Mouse (Mus musculus): ENCODE measurements at regions not wholly inside any gene's neighbourhood (a gene's known extent, or its start where the extent isn't known, plus 50 kb on each side); places are given as distances from the start of the nearest gene placed in this dataset.

- no peak for DNase-seq (ENCODE audit: low spot score in 2 of 2)
Observed at GRCm38 (mm10) chr3:144324974-144325373, 120.0 kb upstream of the Lmo4 start.

DNA sequence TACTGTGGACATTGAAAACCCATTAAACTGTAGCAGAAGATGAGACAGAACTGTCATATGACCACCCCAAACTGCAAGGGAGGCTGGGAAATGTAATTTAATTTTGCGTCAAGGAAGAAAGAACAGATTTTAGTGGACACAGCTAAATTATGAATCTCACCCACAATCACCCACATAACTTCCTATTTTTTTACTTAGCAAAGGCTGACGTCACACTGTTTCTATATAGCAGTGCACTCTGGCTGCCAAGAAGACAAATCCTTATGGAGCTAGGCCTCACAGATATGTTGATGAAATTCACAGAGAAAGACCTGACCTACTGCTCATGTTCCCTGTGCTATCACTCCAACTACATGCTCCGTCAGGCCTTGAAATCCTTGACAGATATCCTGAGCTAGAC, 118.5 kb upstream of the Lmo4 start:
- DNase-seq (ENCODE audit: low spot score in 2 of 2), result no peak

DNA sequence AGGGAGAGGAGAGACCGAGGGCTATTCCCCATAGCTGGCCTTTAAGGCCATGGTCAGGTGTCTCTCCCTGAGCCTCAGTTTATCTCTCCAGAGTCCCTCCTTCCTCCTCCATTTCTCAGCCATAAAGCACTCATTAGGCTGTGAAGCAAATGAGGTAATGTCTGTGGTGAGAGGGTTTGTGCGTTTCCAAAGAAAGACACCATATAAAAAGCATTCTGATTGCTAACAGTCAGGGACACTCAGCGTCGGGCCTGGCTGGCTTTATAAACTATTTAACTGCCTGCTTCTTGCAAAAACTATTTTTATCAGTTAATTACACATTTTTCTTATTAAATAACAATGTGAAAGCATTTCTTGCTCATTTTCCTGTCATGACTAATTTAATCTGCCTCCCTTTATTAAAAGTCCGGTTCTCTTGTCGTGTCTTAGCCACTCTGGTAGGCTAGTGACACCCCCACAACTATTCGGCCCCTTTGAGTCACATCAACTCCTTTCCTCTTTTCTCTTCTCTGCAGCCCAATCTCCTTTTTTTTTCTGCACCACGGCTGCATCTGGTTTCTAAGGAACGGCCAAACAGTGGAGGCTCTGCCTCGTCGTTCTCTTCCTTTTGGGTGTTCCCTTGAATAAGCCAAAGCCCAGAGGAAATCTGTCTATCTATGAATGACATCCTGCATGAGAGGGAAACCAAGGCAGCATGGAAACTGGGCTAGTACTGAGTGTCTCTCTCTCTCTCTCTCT, 114.6 kb upstream of the Lmo4 start:
- no peak for DNase-seq (ENCODE audit: low spot score in 2 of 2)

GRCm38 (mm10) chr3:144318761-144319467, 113.9 kb upstream of the Lmo4 start:
- no peak for DNase-seq (ENCODE audit: low spot score in 2 of 2)

- DNase-seq (ENCODE audit: low spot score in 2 of 2), result no peak
Observed at GRCm38 (mm10) chr3:144310748-144311147, 105.7 kb upstream of the Lmo4 start.

DNA sequence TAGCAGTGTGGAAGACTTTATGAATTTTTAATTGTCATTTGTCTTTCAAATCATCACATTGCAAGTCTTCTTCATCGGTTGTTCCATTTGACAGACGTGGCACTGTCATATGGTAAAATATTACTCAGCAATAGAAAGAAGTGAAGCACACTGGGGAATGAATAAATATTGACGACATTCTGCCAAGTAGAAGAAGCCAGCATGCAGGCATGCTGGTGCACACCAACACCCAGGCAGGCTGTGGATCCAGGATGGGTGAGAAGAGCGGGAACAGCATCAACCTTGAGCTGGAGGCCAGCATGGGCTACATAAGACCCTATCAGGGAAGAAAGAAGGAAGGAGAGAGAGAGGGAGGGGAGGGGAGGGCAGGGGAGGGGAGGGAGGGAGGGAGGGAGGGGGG, 103.6 kb upstream of the Lmo4 start:
- DNase-seq (ENCODE audit: low spot score in 2 of 2), result no peak

GRCm38 (mm10) chr3:144307557-144307956, 102.5 kb upstream of the Lmo4 start:
- no peak for DNase-seq (ENCODE audit: low spot score in 2 of 2)

DNA sequence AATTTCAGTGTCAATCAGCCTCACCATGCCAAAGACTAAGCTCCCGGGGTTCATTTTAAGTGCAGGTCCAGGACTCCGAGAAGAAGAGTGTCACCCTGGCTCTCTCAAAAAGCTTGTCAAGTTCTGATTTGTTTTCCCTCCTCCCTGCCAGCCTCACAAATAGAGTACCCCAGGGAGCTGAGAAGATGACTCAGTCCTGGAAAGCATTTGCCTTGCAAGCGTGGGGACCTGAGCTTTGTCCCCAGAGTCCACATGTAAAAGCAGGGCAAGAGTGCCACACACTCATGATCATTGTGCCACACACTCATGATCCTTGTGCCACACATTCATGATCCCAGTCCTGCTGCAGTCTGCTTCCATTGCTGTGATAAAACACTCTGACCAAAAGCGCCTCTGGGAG, 100.4 kb upstream of the Lmo4 start:
- no peak for DNase-seq (ENCODE audit: low spot score in 2 of 2)

- no peak for DNase-seq (ENCODE audit: low spot score in 2 of 2)
Observed at GRCm38 (mm10) chr3:144304924-144305323, 99.9 kb upstream of the Lmo4 start.

DNA sequence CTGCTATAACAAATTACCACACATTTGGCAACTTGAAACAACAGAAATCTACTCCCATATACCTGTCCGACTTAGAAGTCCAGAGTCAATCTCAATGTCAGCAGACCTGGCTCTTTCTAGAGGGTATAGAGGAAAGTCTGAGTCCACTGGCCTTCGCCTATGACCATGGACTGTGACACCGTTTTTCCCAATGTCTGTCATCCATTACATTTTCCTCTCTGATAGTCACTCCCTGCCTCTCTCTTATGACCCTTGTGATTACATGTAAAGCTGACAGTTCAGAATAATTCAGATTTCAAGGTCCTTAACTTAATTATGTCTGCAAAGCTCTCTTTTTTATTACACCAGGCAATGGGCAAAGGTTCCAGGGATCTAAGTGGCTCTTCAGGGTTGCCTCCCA, 97.6 kb upstream of the Lmo4 start:
- no peak for DNase-seq (ENCODE audit: low spot score in 2 of 2)

GRCm38 (mm10) chr3:144301068-144301467, 96.0 kb upstream of the Lmo4 start:
- DNase-seq (ENCODE audit: low spot score in 2 of 2), result no peak

GRCm38 (mm10) chr3:144299239-144299638, 94.2 kb upstream of the Lmo4 start:
- no peak for DNase-seq (ENCODE audit: low spot score in 2 of 2)

DNA sequence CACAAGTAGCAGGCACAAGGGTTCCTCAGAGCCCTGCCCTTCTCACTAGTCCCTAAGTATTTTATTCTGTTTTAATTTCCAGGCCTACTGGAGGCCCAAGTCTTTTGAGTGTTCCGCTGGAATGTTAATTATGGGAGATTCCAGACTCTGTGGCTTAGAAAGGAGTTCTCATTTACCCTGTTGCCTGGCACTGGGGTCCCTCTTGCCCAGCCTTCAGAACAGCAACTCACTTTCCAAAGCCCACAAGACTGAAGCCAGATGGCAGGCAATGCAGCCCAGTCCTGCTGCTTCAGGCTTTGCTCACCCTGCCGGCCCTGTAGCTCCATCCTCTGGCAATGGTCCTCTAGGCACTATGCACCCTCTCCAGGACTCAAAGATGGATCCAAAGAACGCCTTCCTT, 84.5 kb upstream of the Lmo4 start:
- DNase-seq (ENCODE audit: low spot score in 2 of 2), result no peak

DNA sequence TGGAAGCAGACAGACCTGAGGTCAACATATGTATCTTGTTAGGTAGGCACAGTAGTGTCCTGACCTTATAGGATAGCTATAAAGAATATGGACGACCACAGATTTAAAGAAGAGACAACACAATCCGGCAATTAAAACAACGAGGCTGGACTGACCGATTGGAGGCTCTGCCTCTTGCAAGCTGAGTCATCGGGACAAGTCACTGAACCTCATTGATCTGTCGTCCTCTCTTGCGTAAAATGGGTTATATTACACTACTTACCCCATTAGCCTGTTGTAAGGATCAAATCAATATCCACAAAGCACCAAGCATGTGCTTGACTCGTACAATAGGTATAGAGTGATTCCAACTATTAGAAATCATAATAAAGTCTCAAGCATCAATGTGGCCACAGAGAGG, 81.1 kb upstream of the Lmo4 start:
- no peak for DNase-seq (ENCODE audit: low spot score in 2 of 2)

DNA sequence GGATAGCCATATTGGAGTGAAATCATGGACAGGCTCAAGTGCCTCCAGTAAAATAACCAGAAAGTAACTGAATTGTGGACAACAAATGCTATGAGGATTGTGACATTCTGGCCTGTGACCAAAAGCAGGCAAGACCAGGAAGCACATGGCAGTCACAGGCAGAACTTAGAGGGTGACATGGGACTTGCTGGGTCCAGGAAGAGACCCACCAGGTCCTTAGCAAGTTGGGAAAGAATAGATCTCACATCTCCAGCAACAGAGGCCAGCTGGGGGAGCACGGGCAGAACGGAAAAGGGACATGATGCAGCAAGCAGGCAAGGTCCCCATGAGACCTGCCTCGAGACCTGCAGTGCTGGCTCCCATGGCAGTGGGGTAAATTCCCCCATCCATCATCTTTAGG, 79.3 kb upstream of the Lmo4 start:
- no peak for DNase-seq (ENCODE audit: low spot score in 2 of 2)

DNA sequence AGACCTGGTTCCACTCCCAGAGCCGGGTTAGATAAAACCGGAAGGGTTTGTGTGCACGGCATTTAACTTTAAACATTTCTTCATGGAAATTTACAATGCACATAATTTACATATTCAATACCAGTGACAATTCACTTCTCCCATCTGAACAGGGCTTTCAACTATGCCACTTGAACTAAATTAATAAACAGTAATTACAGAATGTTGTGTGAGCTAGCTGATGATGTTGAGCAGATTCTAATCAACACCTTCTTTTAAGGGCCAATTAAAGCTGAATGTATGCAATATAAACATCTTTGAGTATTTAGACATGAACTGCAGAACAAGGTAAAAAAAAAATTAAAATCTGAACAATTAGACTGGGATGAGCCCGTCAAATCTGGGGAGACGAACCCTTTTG, 68.1 kb upstream of the Lmo4 start:
- no peak for DNase-seq (ENCODE audit: low spot score in 2 of 2)

DNA sequence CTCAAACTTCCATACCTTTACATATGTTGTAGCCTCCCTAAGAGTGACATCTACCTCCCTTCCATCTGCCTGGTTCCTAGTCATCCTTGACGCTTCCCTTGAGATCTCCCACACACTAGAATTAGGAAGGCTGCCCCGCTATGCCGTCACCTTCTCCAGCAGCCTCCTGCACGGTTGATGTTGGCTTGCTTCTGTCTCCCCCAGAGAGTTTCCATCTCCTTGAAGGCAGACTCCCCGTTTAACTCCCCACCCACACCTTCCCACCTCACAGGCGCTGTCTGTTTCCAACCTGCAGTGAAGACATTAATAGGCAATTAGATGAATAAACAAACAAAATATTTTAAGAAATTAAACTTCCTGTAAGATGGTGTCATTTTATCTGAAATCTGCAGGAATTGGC, 65.2 kb upstream of the Lmo4 start:
- DNase-seq (ENCODE audit: low spot score in 2 of 2), result no peak

DNA sequence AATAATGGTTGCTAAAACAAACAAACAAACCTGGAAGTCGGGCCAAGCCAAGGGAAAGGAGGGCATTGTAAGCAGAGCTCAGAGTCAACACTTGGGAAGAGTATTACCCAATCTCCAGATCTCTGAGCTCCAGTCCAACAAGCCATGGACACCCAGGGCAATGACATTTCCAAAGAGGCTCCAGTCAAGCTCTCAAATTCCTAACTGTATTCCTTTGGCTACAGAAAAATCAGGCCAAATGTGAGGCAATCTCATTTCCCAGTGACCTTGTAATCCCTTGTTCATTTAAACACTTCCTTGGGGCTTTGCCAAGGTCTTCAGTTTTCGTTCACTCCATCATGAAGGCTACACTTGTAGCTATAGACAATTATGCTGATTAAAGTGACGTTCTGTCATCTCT, 59.5 kb upstream of the Lmo4 start:
- no peak for DNase-seq (ENCODE audit: low spot score in 2 of 2)

DNA sequence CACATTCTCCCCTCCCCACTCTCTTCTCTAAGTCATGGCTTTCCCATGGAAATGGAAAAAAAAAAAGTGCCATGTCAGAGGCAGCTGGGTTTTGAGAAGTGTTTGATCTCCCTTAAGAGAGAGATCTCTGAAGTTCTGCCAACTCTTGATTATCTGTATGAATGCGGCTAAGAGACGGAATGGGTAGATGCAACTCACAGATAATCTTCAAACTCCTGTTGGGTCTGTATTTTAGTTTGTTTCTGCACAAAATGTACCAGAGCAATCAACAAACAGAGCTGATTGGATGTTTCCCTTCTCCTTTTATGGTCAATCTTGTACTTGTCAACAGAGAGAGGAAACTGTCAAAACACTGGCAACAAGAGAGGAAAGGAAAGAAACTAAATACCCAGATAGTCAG, 55.9 kb upstream of the Lmo4 start:
- no peak for DNase-seq (ENCODE audit: low spot score in 2 of 2)

GRCm38 (mm10) chr3:144257714-144258517, 52.9 kb upstream of the Lmo4 start:
- no peak for DNase-seq (ENCODE audit: low spot score in 2 of 2)

DNA sequence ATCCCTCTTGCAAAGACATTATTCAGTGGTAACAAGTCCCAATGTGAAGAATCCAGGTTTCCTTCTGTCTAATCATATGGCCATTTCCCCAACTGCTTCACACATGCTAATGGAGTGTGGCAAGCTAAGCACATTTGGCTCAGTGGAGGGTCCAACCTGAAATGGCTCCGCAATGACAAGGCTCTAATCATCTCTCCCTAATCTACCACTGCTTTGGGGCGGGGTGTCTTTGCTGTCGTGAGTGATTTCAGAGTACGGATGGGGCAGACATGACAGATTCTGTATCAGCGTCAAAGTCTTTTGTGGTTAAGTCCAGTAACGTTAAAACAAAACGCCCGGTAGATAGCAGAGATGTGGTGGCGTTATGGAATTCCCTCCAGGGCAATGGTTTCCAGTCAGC, 52.2 kb upstream of the Lmo4 start:
- DNase-seq (ENCODE audit: low spot score in 2 of 2), result no peak
